Mouse (Mus musculus) cerebellum, adult 2 months (tissue): ENCODE measurements at regions not wholly inside any gene's neighbourhood (a gene's known extent, or its start where the extent isn't known, plus 50 kb on each side); places are given as distances from the start of the nearest gene placed in this dataset.

Experiments used
- CTCF ChIP-seq: fragments of 200-500 bp; IDR thresholded peaks from 2 replicates; pipeline ENCODE4 v1.5.1; 2011; ENCODE audit warnings: low read depth, mild to moderate bottlenecking, control low read depth, low read length, moderate library complexity, borderline replicate concordance; ENCODE audit not compliant: insufficient read depth
- POLR2A ChIP-seq: fragments of 200-500 bp; IDR thresholded peaks from 2 replicates; pipeline ENCODE4 v1.6.1; 2011; ENCODE audit warnings: low read length, control low read depth, borderline replicate concordance; ENCODE audit not compliant: insufficient read depth

- TF ChIP-seq CTCF (no peak), POLR2A (no peak)
Observed at GRCm38 (mm10) chr16:93048418-93048932, 222.5 kb upstream of the Runx1 start.
